Mouse (Mus musculus) heart, embryonic 15.5 days (tissue): ENCODE measurements around the gene Itga8. TPM values are rescaled to one million over a fixed set of nuclear protein-coding genes. Genes with fewer than 3 reads are reported as not detected.
A peak's percentile ranks its signal among the peaks of the same experiment; 100 is the strongest.

Source experiments
- ATAC-seq: fragments of 200-750 bp; cut with Nextera tagmentation; replicated peaks from 2 replicates; pipeline ENCODE4 v1.8.0; 2017; ENCODE audit warnings: low read depth, moderate TSS enrichment; ENCODE audit not compliant: insufficient number of reproducible peaks, insufficient read depth, low FRiP score
- H3K27ac ChIP-seq: fragments of 300-500 bp; sonication (generic); 2 replicates; pipeline ENCODE4 v1.5.1; 2015; ENCODE audit warnings: mild to moderate bottlenecking, inconsistent platforms
- H3K27me3 ChIP-seq: fragments of 300-500 bp; sonication (generic); 2 replicates; pipeline ENCODE4 v1.6.1; 2015; ENCODE audit warnings: inconsistent platforms
- H3K36me3 ChIP-seq: fragments of 300-500 bp; sonication (generic); 2 replicates; pipeline ENCODE4 v1.6.1; 2015; ENCODE audit warnings: mild to moderate bottlenecking, inconsistent platforms
- H3K4me1 ChIP-seq: fragments of 300-500 bp; sonication (generic); replicated peaks from 2 replicates; pipeline ENCODE4 v1.6.1; 2015; ENCODE audit warnings: inconsistent platforms
- H3K4me2 ChIP-seq: fragments of 300-500 bp; sonication (generic); 2 replicates; pipeline ENCODE4 v1.6.1; 2015; ENCODE audit warnings: inconsistent platforms, mild to moderate bottlenecking, moderate library complexity
- H3K4me3 ChIP-seq: fragments of 300-500 bp; sonication (generic); 2 replicates; pipeline ENCODE4 v1.5.1; 2015; ENCODE audit warnings: mild to moderate bottlenecking, inconsistent platforms
- H3K9ac ChIP-seq: fragments of 300-500 bp; sonication (generic); 2 replicates; pipeline ENCODE4 v1.6.1; 2015; ENCODE audit warnings: mild to moderate bottlenecking, inconsistent platforms
- H3K9me3 ChIP-seq: fragments of 300-500 bp; sonication (generic); replicated peaks from 2 replicates; pipeline ENCODE4 v1.6.1; 2016; ENCODE audit warnings: inconsistent platforms
- WGBS: fragments of 180-500 bp; shearing (Covaris S2); methylation state at CpG from one replicate; pipeline ENCODE4 v1.1.7; 2015; ENCODE audit warnings: mixed read lengths; 5-methylcytosine and 5-hydroxymethylcytosine counted together
- polyA plus RNA-seq: library from polyadenylated mRNA; unstranded; fragments of >200 nt; fragmentation: Nextera tagmentation; extraction: Ambion mirVana; gene quantifications from 2 replicates; pipeline ENCODE4 v1.2.1, GENCODE M21; 2015

Gene Itga8
- polyA plus RNA-seq, 1 experiment from 2014 or later, result 11.4 TPM

GRCm38 (mm10) chr2:12077266-12077891 lies 224.3 kb downstream of the Itga8 start:
- no peaks in the 10 kb centered on the region for H3K9me3 ChIP-seq
- H3K9ac ChIP-seq, result no peak overlapping the region
- H3K4me2 ChIP-seq, result no peak overlapping the region
- no peak overlapping the region for H3K4me3 ChIP-seq
- 69% methylated on average over 2 of the region's 2 CpGs for WGBS
- H3K27me3 ChIP-seq, result no peaks in the 10 kb centered on the region
- H3K27ac ChIP-seq, result no peak overlapping the region
- H3K36me3 ChIP-seq, result no peaks in the 10 kb centered on the region
- ATAC-seq, result no peak
- no peaks in the 10 kb centered on the region for H3K4me1 ChIP-seq

DNA sequence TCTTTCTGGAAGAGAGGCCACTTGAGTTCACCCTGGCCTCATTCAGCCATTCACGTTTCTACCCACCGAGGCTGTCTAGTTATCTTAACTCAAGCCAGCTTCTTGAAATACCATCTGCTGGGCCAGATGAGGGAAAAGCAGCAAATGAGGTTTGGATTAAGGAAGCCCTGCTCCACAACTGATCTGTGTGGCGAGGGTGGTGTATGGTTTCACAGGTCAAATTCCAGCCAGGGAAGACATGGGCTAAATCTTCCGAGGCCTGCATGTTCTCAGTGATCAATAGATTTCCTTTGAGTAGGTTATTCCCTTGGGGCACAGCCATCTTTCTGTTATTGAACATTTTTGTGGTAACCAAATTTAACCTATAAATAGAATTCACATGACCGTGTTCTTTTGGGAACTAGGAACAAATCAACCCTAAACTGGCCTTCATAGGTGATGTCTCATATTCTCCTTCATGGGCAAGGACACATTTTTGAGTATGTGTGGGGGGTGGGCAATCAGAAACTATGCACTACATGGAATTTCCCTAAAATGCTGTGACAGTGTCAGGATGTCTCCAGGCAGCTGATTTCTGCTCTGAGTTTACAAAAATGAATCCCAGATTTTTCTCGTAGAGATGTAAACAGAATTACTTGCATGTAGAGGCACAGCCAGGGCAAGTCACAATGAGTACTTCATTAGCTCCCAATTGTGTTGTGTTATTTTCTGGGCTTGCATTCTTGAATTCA lies 235.9 kb downstream of the Itga8 start:
- 51% methylated on average over 6 of the region's 6 CpGs for WGBS
- Histone ChIP-seq H3K27me3 (no peaks in the 10 kb centered on the region), H3K4me1 (no peaks in the 10 kb centered on the region), H3K9ac (no peak overlapping the region), H3K9me3 (no peaks in the 10 kb centered on the region), H3K4me2 (no peak overlapping the region), H3K36me3 (no peaks in the 10 kb centered on the region), H3K27ac (no peak overlapping the region), H3K4me3 (no peak overlapping the region)
- ATAC-seq, result no peak

DNA sequence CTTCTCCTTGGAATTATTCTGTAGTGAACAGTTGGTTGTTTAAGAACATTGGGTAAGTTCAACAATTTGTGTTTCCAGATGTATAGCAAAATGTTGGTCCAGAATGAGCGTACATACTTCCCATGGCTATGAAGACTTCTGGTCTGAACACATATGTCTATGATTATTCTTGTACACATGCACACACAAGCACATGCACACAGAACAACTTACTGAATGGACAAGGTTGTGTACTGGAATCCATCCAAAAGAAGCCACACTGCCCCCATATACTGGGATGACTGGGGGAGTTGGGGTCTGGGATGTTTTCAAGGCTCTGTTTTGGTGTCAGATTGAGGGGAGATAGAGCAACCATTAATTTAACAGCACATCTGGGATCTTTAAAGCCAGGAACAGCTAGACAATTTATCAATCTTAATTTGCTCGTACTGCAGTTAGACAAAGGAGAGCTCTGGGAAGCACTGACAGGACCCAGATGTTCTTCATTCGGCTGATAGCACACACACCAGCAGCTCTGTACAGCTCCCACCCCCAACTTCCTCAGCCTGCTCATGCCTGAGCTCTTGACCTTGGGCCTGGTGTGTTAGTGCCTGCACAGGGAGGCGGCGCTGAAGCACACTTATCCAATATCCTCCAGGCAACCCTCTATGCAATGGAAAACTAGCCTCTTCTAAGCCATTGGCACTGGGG lies 241.5 kb downstream of the Itga8 start:
- peak overlapping the region; percentile 67 for H3K27ac ChIP-seq
- 35% methylated on average over 5 of the region's 5 CpGs for WGBS
- H3K4me2 ChIP-seq, result no peak overlapping the region
- peak; percentile 53 for ATAC-seq
- no peaks in the 10 kb centered on the region for H3K36me3 ChIP-seq
- no peak overlapping the region for H3K9ac ChIP-seq
- H3K4me1 ChIP-seq, result 0 out of 2 replicates have a peak, but pooled peaks cover 4% of the 10 kb centered on the region
- H3K4me3 ChIP-seq, result no peak overlapping the region
- H3K9me3 ChIP-seq, result no peaks in the 10 kb centered on the region
- no peaks in the 10 kb centered on the region for H3K27me3 ChIP-seq

Other genes with a start within 250 kb of the Itga8 start
- gene Mindy3, start 117.5 kb upstream of the Itga8 start, polyA plus RNA-seq, result 23.8 and 23.9 TPM in 2 replicates